Mouse (Mus musculus) left cerebral cortex, postnatal 14 days (tissue): ENCODE data around the gene Adamts6. TPM values are rescaled to one million over a fixed set of nuclear protein-coding genes. Genes with fewer than 3 reads are reported as not detected.

Experiments used
- DNase-seq, 2 experiments: peaks; one replicate each; pipeline ENCODE4 v3.0.0; 2021 to 2022; ENCODE audit warnings: low spot score in 2 of 2, mixed read lengths in 1 of 2
- intact Hi-C: fragments of 180-260 bp; cut with DNase I; formaldehyde crosslinking; loops from one replicate; pipeline ENCODE4 v1.15.1; 2025
- total RNA-seq, 2 experiments: library from RNA; stranded (reverse); gene quantifications; 2 replicates each; pipeline ENCODE4 v1.2.3; 2021

Gene Adamts6
- total RNA-seq, 2 experiments from 2014 or later = 3.1 to 3.4 TPM

DNA sequence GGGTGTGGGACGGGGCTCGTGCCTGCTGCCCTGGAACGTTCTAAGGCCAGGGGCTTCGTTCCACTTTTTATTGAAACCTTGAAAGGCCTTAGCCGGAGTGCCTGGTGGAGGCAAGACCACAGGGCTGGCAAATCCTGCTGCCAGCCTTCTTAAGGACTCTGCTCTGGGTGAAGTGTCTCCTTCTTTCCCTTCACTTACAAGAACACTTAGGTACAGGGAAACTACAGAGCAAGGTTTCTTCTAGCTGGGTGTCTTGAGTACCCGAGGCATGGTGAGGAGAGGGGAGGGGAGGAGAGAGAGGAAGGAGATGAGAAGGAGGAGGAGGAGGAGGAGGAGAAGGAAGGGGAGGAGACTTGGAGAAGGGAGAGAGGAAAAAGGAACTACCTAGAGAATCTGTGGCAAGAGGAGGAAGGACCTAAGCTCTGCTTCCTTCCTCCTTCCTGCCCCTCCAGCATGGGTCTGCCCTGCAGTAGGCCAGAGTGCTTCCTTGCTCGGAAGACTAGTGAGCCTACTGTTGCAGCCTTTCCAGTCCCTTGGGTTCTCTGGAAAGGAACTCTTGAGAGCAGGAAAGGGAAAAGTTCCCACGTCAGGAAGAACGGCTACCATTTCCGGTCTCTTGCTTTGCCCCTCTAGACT is 254.6 kb downstream of the Adamts6 start:
- no peak for DNase-seq

GRCm38 (mm10) chr13:104542759-104543141 is 255.1 kb downstream of the Adamts6 start:
- DNase-seq = no peak

More for the DNA sequence above, 254.6 kb downstream of the Adamts6 start:
- intact Hi-C loops = no loop called here

More at GRCm38 (mm10) chr13:104542759-104543141, 255.1 kb downstream of the Adamts6 start:
- intact Hi-C loops = no loop called here

Other genes starting within 250 kb of the Adamts6 start
- 10 to 100 TPM; 31.2 to 31.6 TPM for gene Nln, start 178.2 kb upstream of the Adamts6 start, total RNA-seq
- 100 to 1,000 TPM; 101 to 102 TPM for gene Sgtb, start 178.1 kb upstream of the Adamts6 start, total RNA-seq
- 10 to 100 TPM; 46.8 to 50.7 TPM for gene Trappc13, start 109.4 kb upstream of the Adamts6 start, total RNA-seq
- 10 to 100 TPM; 56.3 to 58.2 TPM for gene Trim23, start 109.0 kb upstream of the Adamts6 start, total RNA-seq
- gene Cenpk, start 59.2 kb upstream of the Adamts6 start, total RNA-seq = 1 to 10 TPM in 1 of 2 experiments, under 1 TPM in 1; 0.94 to 1.5 TPM
- gene Ppwd1, start 59.0 kb upstream of the Adamts6 start, total RNA-seq = 10 to 100 TPM; 11.2 to 12.0 TPM